Mouse (Mus musculus) c-Kit-negative CD71-positive TER-119-positive erythroid progenitor cells, embryonic 14.5 days (primary cell): ENCODE data around the gene Pcgf3.

ENCODE experiments used
- DNase-seq: peaks from one replicate; pipeline ENCODE4 v3.0.0-alpha.2; 2013; ENCODE audit warnings: low read depth, low spot score

The Pcgf3 gene

DNA sequence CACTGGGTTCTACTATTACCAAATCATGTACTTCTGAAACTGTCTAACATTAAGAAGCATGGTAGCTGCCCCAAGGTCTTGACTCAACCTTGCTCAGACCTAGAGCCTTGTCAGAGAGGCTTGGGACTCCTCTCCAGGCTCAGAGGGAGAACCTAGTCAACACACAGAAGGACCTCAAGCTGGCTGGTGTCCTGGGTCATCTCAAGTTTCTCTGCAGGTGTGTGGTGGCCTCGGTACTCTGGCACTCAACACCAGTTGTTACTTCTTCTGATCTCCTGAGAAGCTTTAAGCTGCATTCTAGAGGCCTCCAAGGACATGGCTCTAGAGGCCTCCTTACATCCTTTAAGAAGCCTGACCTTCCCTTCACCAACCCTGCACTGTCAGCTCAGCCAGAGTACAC is 93.0 kb downstream of the Pcgf3 start:
- no peak for DNase-seq
